Comparison of ENCODE assay signal across 9 mouse cellular contexts in genomic region chr4:127612761-127613160, GRCm38 (mm10).
A peak's percentile ranks its signal among the peaks of the same experiment; 100 is the strongest.
DNase-seq lines count a peak whose midpoint lies in the region; ATAC-seq and TF ChIP-seq lines count a peak whose summit lies in the region.
"Had no signal": no experiment of that assay in that cellular context is flagged by ENCODE, and none has a peak within 500 bp of the region (broad histone marks: within the 10 kb centered on the region; RNA-seq: fewer than 3 reads in every experiment).

No protein-coding gene starts in this region.

- no peaks in the 10 kb centered on the region for H3K4me1 ChIP-seq in heart, postnatal 0 days (ENCODE audit: control insufficient read depth, insufficient read depth)
- H3K4me1 ChIP-seq in midbrain, embryonic 11.5 days (ENCODE audit: control insufficient read depth, insufficient read depth, low read length): no peaks in the 10 kb centered on the region
- H3K4me1 ChIP-seq: liver, embryonic 15.5 days had no signal

- no peak overlapping the region for H3K4me3 ChIP-seq in heart, postnatal 0 days (ENCODE audit: low read depth, low read length)
- no peak overlapping the region for H3K4me3 ChIP-seq in midbrain, embryonic 11.5 days (ENCODE audit: low read depth, low read length)
- H3K4me3 ChIP-seq: liver, embryonic 15.5 days had no signal

- 47% methylated on average over 8 of the region's 8 CpGs for WGBS in heart, postnatal 0 days
- WGBS in midbrain, embryonic 11.5 days: 59% methylated on average over 8 of the region's 8 CpGs

- peak; percentile 36 for TF ChIP-seq CTCF in heart, postnatal 0 days (IDR thresholded peaks at IDR 0.05; ENCODE audit: low read depth)

- no peak overlapping the region for H3K4me2 ChIP-seq in heart, postnatal 0 days (ENCODE audit: low read depth, low read length)
- no peak overlapping the region for H3K4me2 ChIP-seq in midbrain, embryonic 11.5 days
- H3K4me2 ChIP-seq: liver, embryonic 15.5 days had no signal

- H3K9me3 ChIP-seq in heart, postnatal 0 days (replicated peaks; ENCODE audit: control insufficient read depth, low read length): no peaks in the 10 kb centered on the region
- H3K9me3 ChIP-seq in midbrain, embryonic 11.5 days (ENCODE audit: control insufficient read depth, low read length): no peaks in the 10 kb centered on the region
- H3K9me3 ChIP-seq: liver, embryonic 15.5 days had no signal

- DNase-seq in heart, postnatal 0 days (ENCODE audit: low spot score): no peak
- no peak for DNase-seq in heart, adult 9 months (ENCODE audit: low spot score in 2 of 2)
- DNase-seq in right cerebral cortex, postnatal 14 days: peak; percentile 22
- DNase-seq in right cerebral cortex, postnatal 36 days (ENCODE audit: low spot score in 2 of 2): no peak
- peak; percentile 4 for DNase-seq in cerebellum, adult 11-12 months
- peak; percentile 37 to 40 for DNase-seq in kidney, postnatal 4 days
- no peak for DNase-seq in T-cell, adult 2 months (ENCODE audit: low spot score)
- no peak for DNase-seq in midbrain, embryonic 11.5 days (ENCODE audit: low spot score, missing footprints)

- no peaks in the 10 kb centered on the region for H3K36me3 ChIP-seq in heart, postnatal 0 days (replicated peaks; ENCODE audit: control insufficient read depth, insufficient read depth, low read length)
- no peaks in the 10 kb centered on the region for H3K36me3 ChIP-seq in midbrain, embryonic 11.5 days (ENCODE audit: control insufficient read depth, insufficient read depth, low read length)
- H3K36me3 ChIP-seq: liver, embryonic 15.5 days had no signal

- ATAC-seq in heart, postnatal 0 days (ENCODE audit: insufficient read depth, low read depth): no peak
- ATAC-seq in midbrain, embryonic 11.5 days (ENCODE audit: low FRiP score): no peak

- H3K9ac ChIP-seq in heart, postnatal 0 days (replicated peaks; ENCODE audit: low read depth, low read length): no peak overlapping the region
- no peak overlapping the region for H3K9ac ChIP-seq in midbrain, embryonic 11.5 days (ENCODE audit: low read length)
- H3K9ac ChIP-seq: liver, embryonic 15.5 days had no signal

- no peak overlapping the region for H3K27ac ChIP-seq in heart, postnatal 0 days (ENCODE audit: low read depth)
- H3K27ac ChIP-seq in midbrain, embryonic 11.5 days (ENCODE audit: low read depth, low read length): no peak overlapping the region
- H3K27ac ChIP-seq: liver, embryonic 15.5 days had no signal

- no peaks in the 10 kb centered on the region for H3K27me3 ChIP-seq in heart, postnatal 0 days (ENCODE audit: control insufficient read depth, insufficient read depth, low read length)
- no peaks in the 10 kb centered on the region for H3K27me3 ChIP-seq in midbrain, embryonic 11.5 days (ENCODE audit: control insufficient read depth, insufficient read depth, low read length)
- H3K27me3 ChIP-seq: liver, embryonic 15.5 days had no signal

- TF ChIP-seq EP300 in heart, postnatal 0 days (IDR thresholded peaks at IDR 0.05; ENCODE audit: low read depth): no peak

Comparison
In these comparisons a context has a peak if more than half of its experiments do, and no peak if none do; other contexts are left out.
1. DNase-seq: peak in right cerebral cortex, postnatal 14 days (single experiment), cerebellum, adult 11-12 months (single experiment) and kidney, postnatal 4 days (2 of 2); none in heart, postnatal 0 days (single experiment), heart, adult 9 months (0 of 2), right cerebral cortex, postnatal 36 days (0 of 2), T-cell, adult 2 months (single experiment) and midbrain, embryonic 11.5 days (single experiment).